Mouse (Mus musculus): ENCODE data around the gene Gemin5. TPM values are rescaled to one million over a fixed set of nuclear protein-coding genes. Genes with fewer than 3 reads are reported as not detected.
"Not testable (repeated sequence)": the region's sequence is repeated elsewhere in the genome, so short reads cannot be mapped to it uniquely, and the experiment has no call there.

Gene Gemin5
- polyA plus RNA-seq, 1 experiment = 15.6 TPM

DNA sequence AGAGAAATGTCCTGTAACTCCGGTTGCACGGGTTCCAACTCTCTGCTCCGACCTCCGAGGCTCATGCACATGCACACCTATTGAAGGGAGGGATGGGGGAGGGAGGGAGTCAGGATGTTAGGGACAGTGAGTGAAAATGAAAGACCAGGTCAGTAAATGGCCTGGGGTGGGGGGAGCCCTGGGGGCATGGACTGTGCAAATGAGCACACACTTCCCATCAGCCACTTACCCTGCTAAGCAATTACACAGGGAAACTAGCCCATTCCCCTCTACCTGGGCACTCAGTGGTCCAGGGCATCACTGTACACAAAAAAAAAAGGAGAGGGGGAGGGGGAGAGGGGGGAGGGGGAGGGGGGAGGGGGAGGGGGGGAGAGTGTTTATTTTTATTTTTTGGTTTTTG lies 30.3 kb upstream of the Gemin5 start:
- DNase-seq (ENCODE audit: low read depth) = no peak
- TF ChIP-seq CTCF (IDR thresholded peaks at IDR 0.05; ENCODE audit: borderline replicate concordance, extremely low read depth, insufficient read depth, insufficient read length) = no peak
- no peak for TF ChIP-seq POLR2A (IDR thresholded peaks at IDR 0.05; ENCODE audit: borderline replicate concordance, extremely low read depth, insufficient read depth, insufficient read length, poor library complexity, severe bottlenecking)

DNA sequence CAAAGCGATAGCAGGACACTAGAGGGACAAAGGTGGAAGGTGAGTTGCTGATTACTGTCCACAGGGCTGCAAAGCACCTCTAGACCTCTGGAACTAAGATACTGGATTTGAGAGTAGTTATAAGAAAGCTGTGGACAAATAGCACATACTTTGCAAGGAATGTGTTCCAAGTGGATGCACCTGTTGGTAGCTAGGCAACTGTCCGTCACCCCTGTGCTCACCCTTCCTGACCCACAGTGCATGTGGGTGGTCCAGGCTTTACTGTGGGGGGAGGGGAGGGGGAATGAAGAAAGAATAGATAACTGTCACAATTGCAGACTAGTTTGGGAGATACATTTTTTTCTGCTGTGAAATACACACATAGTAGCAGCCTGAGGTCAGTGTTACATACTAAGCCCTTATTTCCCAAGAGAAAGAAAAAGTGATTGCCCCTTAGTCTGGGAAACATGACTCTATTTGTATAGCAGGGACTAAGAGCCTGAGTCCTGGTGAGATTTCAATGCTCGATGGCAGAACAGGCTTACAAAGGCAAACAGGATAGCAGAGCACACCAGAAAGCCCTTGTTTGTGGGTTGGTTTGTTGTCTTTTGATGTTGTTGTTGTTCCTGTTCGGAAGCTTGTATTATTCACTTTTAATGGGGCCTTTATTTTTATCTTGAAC lies 25.7 kb upstream of the Gemin5 start:
- no peak for DNase-seq (ENCODE audit: low read depth)
- no peak for TF ChIP-seq POLR2A (IDR thresholded peaks at IDR 0.05; ENCODE audit: borderline replicate concordance, extremely low read depth, insufficient read depth, insufficient read length, poor library complexity, severe bottlenecking)
- TF ChIP-seq CTCF (IDR thresholded peaks at IDR 0.05; ENCODE audit: borderline replicate concordance, extremely low read depth, insufficient read depth, insufficient read length) = no peak

DNA sequence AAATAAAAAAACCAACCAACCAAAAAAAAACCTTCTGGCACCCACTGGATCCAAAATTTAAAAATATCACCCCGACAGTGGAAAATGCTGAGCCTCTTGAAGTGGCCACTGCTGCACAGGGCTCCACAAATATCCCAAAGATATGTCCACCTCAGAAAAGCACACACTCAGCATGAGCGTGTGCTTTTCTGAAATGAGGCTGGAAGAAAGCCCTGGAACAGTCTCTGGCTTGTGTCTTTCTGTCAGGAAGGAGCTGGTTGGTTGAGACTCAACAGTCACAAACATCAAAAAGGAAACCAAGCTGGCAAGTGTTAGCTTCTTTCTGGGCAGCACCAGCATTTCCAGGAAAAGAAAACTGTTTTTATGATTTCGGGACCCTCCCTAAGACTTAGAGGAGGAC lies 25.0 kb upstream of the Gemin5 start:
- DNase-seq (ENCODE audit: low read depth) = no peak
- no peak for TF ChIP-seq CTCF (IDR thresholded peaks at IDR 0.05; ENCODE audit: borderline replicate concordance, extremely low read depth, insufficient read depth, insufficient read length)
- TF ChIP-seq POLR2A (IDR thresholded peaks at IDR 0.05; ENCODE audit: borderline replicate concordance, extremely low read depth, insufficient read depth, insufficient read length, poor library complexity, severe bottlenecking) = no peak

DNA sequence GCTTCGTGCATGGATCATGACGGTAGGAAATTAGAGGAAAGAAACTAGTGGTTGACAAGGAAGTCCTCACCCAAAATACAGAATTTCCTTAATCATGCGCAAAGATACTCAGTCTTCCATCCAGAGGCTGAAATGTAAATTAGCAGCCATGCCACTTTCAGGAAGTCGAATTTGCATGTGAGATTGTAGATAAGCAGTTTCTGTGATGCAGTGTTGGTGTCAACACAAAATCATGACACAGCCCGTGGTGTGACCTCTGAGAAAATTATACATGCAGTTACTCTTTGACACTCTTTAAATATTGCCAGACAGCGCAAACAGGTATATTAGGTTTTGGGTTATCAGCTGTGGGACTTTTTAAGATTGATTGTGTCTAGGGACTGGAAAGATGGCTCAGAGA lies 21.3 kb upstream of the Gemin5 start:
- TF ChIP-seq CTCF (IDR thresholded peaks at IDR 0.05; ENCODE audit: borderline replicate concordance, extremely low read depth, insufficient read depth, insufficient read length) = no peak
- TF ChIP-seq POLR2A (IDR thresholded peaks at IDR 0.05; ENCODE audit: borderline replicate concordance, extremely low read depth, insufficient read depth, insufficient read length, poor library complexity, severe bottlenecking) = no peak
- DNase-seq (ENCODE audit: low read depth) = no peak

DNA sequence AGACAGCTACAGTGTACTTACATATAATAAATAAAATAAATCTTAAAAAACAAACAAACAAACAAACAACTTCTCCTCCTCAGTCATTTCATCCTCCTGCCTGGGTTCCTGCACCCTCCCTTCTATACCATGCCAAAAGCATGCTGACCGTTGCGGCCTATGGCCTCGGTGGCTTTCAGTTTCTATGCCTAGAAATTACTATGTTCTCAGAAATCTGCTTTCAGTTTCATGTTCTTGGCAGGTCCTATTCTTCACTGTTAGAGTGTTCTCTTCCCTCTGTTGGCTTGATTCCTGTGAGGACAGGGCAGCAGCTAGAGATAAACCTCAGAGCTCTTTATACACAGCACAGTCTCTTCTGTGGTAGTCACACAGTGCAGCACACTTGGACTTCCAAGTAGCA lies 15.2 kb upstream of the Gemin5 start:
- no peak for DNase-seq (ENCODE audit: low read depth)
- TF ChIP-seq CTCF (IDR thresholded peaks at IDR 0.05; ENCODE audit: borderline replicate concordance, extremely low read depth, insufficient read depth, insufficient read length) (no peak), POLR2A (IDR thresholded peaks at IDR 0.05; ENCODE audit: borderline replicate concordance, extremely low read depth, insufficient read depth, insufficient read length, poor library complexity, severe bottlenecking) (no peak)

DNA sequence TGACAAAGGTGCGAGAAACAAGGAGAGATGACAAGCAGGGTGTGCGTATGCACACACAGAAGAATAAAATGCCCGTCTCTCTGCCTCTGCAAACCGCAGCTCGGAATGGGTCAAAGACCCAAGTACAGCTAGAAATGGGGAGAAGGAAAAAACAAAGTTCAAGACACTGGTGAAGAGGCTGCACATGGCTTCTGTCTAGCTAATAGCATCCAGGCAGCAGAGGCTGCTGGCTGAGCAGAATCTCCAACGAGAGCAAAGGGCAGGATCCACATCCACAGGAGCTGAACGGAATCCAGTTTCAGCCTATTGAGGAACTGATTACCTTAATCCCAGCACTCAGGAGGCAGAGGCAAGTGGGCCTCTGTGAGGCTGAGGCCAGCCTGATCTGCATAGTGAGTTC lies 12.4 kb upstream of the Gemin5 start:
- no peak for TF ChIP-seq POLR2A (IDR thresholded peaks at IDR 0.05; ENCODE audit: borderline replicate concordance, extremely low read depth, insufficient read depth, insufficient read length, poor library complexity, severe bottlenecking)
- no peak for TF ChIP-seq CTCF (IDR thresholded peaks at IDR 0.05; ENCODE audit: borderline replicate concordance, extremely low read depth, insufficient read depth, insufficient read length)
- no peak for DNase-seq (ENCODE audit: low read depth)

DNA sequence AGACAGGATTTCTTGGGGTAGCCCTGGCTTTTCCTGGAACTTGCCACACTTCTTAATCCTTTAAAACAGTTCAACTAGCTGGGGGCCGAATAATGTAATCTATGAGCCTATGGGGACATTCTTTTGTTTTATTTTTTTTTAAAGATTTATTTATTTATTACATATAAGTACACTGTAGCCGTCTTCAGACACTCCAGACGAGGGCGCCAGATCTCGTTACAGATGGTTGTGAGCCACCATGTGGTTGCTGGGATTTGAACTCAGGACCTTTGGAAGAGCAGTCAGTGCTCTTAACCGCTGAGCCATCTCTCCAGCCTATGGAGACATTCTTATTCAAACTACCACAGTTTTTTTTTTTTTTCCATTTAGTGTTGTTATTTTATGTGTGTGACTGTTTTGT lies 11.6 kb upstream of the Gemin5 start:
- not testable (repeated sequence) for DNase-seq (ENCODE audit: low read depth)

DNA sequence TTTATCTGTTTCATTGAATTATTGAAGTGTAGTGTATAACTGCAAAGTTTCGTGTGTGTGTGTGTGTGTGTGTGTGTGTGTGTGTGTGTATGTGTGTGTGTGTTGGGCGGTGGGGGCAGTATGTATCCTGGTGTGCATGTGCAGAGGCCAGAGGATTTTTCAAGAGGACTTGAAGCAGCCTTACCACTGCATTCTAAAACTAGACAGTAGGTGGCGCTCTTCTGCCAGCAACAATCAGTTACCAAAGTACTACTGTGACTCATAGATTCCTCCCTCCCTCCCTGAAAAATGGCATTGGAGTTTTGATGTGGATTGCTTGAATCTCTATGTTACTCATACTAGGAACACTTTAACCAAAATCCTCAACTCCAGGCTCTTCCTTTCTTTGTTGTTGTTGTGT lies 11.2 kb upstream of the Gemin5 start:
- DNase-seq (ENCODE audit: low read depth) = peak; percentile 94
- TF ChIP-seq CTCF (IDR thresholded peaks at IDR 0.05; ENCODE audit: borderline replicate concordance, extremely low read depth, insufficient read depth, insufficient read length) = peak; percentile 78; the same call in 1 of the 2 replicates
- TF ChIP-seq POLR2A (IDR thresholded peaks at IDR 0.05; ENCODE audit: borderline replicate concordance, extremely low read depth, insufficient read depth, insufficient read length, poor library complexity, severe bottlenecking) = no peak

DNA sequence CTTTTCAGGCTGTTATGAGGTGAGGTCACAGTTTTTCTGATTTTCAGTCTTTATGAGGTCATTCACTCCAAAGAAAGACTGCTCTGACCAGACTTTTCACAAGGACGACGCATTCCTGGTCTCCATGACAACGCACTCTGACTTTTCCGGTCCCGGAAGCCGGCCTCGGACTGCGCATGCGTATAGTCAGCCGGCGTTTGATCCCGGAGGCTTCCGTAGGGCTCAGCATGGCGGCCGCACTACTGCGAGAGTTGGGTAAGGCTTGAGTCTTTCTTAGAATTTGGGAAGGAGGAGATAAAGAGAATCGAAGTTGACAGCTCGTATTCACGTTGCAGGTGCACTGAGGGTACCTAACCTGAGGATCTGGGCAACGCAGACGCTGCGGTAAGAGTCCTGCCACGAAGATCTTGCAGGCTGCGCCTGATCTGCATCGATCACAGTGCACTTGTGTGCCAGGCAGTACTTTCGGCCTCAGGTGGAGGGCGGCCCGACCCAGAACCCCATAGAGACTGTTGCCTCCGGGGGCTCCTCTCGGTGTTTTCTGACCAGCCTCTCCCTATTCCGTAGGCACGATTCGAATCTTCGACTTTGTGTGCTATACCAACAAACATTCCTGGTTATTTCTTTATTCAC lies 3.2 kb upstream of the Gemin5 start, which contains the start of gene Mrpl22:
TSS of gene Mrpl22 (plus strand) at position 203 of the 633 bp plus-strand sequence.
- DNase-seq (ENCODE audit: low read depth) = peak; percentile 97
- TF ChIP-seq CTCF (IDR thresholded peaks at IDR 0.05; ENCODE audit: borderline replicate concordance, extremely low read depth, insufficient read depth, insufficient read length) (no peak), POLR2A (IDR thresholded peaks at IDR 0.05; ENCODE audit: borderline replicate concordance, extremely low read depth, insufficient read depth, insufficient read length, poor library complexity, severe bottlenecking) (peak; percentile 59; the same call in 1 of the 2 replicates)

DNA sequence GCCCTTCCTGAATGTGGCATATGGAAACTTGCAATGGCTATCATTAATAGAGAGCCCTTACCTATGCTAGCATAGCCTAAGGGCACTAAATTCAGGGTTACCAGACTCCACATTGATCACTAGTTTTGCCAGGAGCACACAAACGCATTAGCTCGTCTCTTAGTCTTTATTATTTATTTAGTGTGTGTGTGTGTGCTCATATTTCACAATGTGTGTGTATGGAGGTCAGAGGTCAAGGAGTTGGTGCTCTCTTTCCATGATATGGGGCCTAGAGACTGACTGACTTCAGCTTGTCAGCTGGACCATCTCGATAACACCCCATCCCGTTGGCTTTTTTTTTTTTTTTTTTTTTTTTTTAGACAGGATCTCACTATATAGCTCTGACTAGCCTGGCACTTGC lies 1.3 kb upstream of the Gemin5 start:
- no peak for DNase-seq (ENCODE audit: low read depth)
- TF ChIP-seq CTCF (IDR thresholded peaks at IDR 0.05; ENCODE audit: borderline replicate concordance, extremely low read depth, insufficient read depth, insufficient read length) (no peak), POLR2A (IDR thresholded peaks at IDR 0.05; ENCODE audit: borderline replicate concordance, extremely low read depth, insufficient read depth, insufficient read length, poor library complexity, severe bottlenecking) (no peak)

DNA sequence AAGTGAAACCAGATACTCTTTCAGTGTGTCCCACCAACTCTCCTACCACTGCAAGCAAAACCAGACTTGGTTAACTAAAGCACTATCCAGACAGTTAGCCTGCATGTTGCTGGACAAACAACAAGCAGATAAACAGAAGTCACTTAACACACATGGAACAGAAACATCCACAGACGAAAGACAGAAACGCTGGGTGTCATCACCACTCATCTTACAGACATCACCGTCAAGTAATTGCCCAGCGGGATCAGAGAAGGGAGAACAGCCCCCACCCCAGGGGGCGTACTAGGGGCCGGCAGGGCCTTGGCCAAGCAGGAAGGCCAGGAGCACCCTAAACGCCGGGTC lies 545 bp downstream of the Gemin5 start:
- no peak for TF ChIP-seq POLR2A (IDR thresholded peaks at IDR 0.05; ENCODE audit: borderline replicate concordance, extremely low read depth, insufficient read depth, insufficient read length, poor library complexity, severe bottlenecking)
- TF ChIP-seq CTCF (IDR thresholded peaks at IDR 0.05; ENCODE audit: borderline replicate concordance, extremely low read depth, insufficient read depth, insufficient read length) = no peak
- no peak for DNase-seq (ENCODE audit: low read depth)

DNA sequence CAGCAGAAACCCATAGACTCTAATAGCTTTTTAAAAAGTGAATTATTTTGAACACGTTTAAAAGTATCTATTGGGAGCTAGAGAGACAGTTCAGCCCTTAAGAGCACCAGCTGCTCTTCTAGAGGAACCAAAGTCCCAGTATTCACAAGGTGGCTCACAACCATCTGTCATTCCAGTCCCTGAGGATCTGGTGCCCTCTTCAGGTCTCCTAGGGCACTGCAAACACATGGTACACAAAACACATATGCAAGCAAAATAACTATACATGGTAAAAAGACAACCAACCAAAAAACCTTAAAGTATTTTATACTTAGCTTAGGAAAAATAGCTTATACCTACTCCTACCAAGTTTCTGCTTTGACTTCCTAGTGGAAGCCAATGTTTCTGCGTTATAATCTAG lies 3.3 kb downstream of the Gemin5 start:
- no peak for DNase-seq (ENCODE audit: low read depth)
- TF ChIP-seq CTCF (IDR thresholded peaks at IDR 0.05; ENCODE audit: borderline replicate concordance, extremely low read depth, insufficient read depth, insufficient read length) (peak; percentile 17; the same call in 1 of the 2 replicates), POLR2A (IDR thresholded peaks at IDR 0.05; ENCODE audit: borderline replicate concordance, extremely low read depth, insufficient read depth, insufficient read length, poor library complexity, severe bottlenecking) (no peak)

Measured in brain, embryonic 14.5 days (tissue).